Mouse (Mus musculus) liver, postnatal 0 days (tissue): Measurements from ENCODE around the gene Ntm. TPM values are rescaled to one million over a fixed set of nuclear protein-coding genes. Genes with fewer than 3 reads are reported as not detected.

Experiments used
- ATAC-seq: fragments of 200-750 bp; cut with Nextera tagmentation; 2 replicates; pipeline ENCODE4 v1.8.0; 2017; ENCODE audit warnings: mild to moderate bottlenecking, moderate library complexity
- DNase-seq: peaks from one replicate; pipeline ENCODE4 v3.0.0-alpha.2; 2016
- H3K27ac ChIP-seq: fragments of 300-500 bp; sonication (generic); 2 replicates; pipeline ENCODE4 v1.5.1; 2014; ENCODE audit warnings: antibody characterized with exemption, moderate library complexity, mild to moderate bottlenecking, low read depth
- H3K27me3 ChIP-seq: fragments of 300-500 bp; sonication (generic); 2 replicates; pipeline ENCODE4 v1.6.1; 2014; ENCODE audit warnings: low read length, control low read depth, mixed read lengths; ENCODE audit not compliant: insufficient read depth
- H3K36me3 ChIP-seq: fragments of 300-500 bp; sonication (generic); replicated peaks from 2 replicates; pipeline ENCODE4 v1.6.1; 2014; ENCODE audit warnings: mild to moderate bottlenecking, control low read depth, low read length, moderate library complexity, mixed read lengths; ENCODE audit not compliant: insufficient read depth
- H3K4me1 ChIP-seq: fragments of 300-500 bp; sonication (generic); 2 replicates; pipeline ENCODE4 v1.6.1; 2014; ENCODE audit warnings: antibody characterized with exemption, mild to moderate bottlenecking, control low read depth; ENCODE audit not compliant: insufficient read depth
- H3K4me2 ChIP-seq: fragments of 300-500 bp; sonication (generic); 2 replicates; pipeline ENCODE4 v1.6.1; 2014; ENCODE audit warnings: low read depth, mild to moderate bottlenecking, low read length, moderate library complexity, mixed read lengths
- H3K4me3 ChIP-seq: fragments of 300-500 bp; sonication (generic); 2 replicates; pipeline ENCODE4 v1.5.1; 2014; ENCODE audit warnings: low read depth, low read length
- H3K9ac ChIP-seq: fragments of 300-500 bp; sonication (generic); replicated peaks from 2 replicates; pipeline ENCODE4 v1.6.1; 2014; ENCODE audit warnings: mild to moderate bottlenecking, moderate library complexity
- H3K9me3 ChIP-seq: fragments of 300-500 bp; sonication (generic); 2 replicates; pipeline ENCODE4 v1.6.1; 2016; ENCODE audit warnings: mild to moderate bottlenecking, control low read depth, low read length, mixed read lengths
- CTCF ChIP-seq: sonication (generic); IDR thresholded peaks from 2 replicates; pipeline ENCODE4 v1.5.1; 2016; ENCODE audit warnings: antibody characterized with exemption, low read depth
- EP300 ChIP-seq: IDR thresholded peaks from 2 replicates; pipeline ENCODE4 v1.6.1; 2016; ENCODE audit warnings: antibody characterized with exemption, low read depth, mild to moderate bottlenecking
- WGBS: fragments of 180-500 bp; shearing (Covaris S2); extraction: QIAGEN DNeasy Blood & Tissue Kit; methylation state at CpG from one replicate; pipeline ENCODE4 v1.1.7; 2014; ENCODE audit not compliant: insufficient replicate concordance; 5-methylcytosine and 5-hydroxymethylcytosine counted together
- polyA plus RNA-seq: library from polyadenylated mRNA; unstranded; fragments of >200 nt; fragmentation: Nextera tagmentation; extraction: Ambion mirVana; gene quantifications from 2 replicates; pipeline ENCODE4 v1.2.1, GENCODE M21; 2015

The Ntm gene
- polyA plus RNA-seq, 1 experiment from 2014 or later, result 1.00 TPM

DNA sequence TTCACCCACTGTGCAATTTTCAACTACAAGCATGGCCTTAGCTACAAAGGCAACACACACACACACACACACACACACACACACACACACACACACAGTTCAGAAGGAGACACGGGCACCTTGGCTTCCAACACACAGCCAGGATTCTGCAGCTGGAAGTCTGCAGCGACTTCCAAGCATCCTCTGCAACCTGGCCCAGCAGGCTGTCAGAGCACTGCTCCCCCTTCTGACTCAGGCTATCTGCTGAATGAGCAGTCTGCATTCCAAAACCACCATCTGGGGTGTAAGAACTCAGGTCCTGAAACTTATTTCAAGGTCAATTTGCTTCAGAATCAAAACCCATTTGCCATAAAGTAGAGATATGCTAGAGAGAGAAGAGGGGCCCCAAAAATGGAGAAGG lies 246.1 kb downstream of the Ntm start:
- Histone ChIP-seq H3K36me3 (no peaks in the 10 kb centered on the region), H3K4me3 (no peak overlapping the region), H3K4me1 (no peaks in the 10 kb centered on the region), H3K27ac (no peak overlapping the region), H3K27me3 (no peaks in the 10 kb centered on the region), H3K9me3 (no peaks in the 10 kb centered on the region), H3K4me2 (no peak overlapping the region), H3K9ac (no peak overlapping the region)
- 62% methylated on average over 2 of the region's 2 CpGs for WGBS
- TF ChIP-seq CTCF (no peak), EP300 (no peak)
- ATAC-seq (no peak), DNase-seq (no peak)

DNA sequence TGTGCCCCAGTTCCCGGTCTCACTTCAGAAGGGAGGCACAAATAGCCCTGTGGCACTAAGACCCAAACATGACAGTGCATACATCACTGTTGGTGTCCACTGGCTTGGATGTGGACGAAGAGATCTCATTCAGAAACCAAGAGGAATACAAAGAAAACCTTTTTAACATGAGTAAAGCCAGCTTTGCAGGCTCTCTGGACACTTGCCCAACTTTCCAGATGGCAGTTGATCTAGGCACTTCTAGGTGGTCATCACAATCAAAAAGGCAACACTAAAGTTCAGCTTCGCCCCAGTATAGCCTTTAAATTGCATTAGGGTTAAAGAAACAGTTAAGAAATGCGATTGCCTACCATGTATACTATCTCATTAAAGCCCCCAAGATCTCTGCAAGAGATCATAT lies 264.7 kb downstream of the Ntm start:
- H3K4me3 ChIP-seq, result no peak overlapping the region
- no peak for TF ChIP-seq CTCF
- TF ChIP-seq EP300, result no peak
- no peaks in the 10 kb centered on the region for H3K4me1 ChIP-seq
- no peaks in the 10 kb centered on the region for H3K9me3 ChIP-seq
- H3K27me3 ChIP-seq, result no peaks in the 10 kb centered on the region
- 64% methylated on average over 4 of the region's 4 CpGs for WGBS
- no peak overlapping the region for H3K4me2 ChIP-seq
- H3K27ac ChIP-seq, result no peak overlapping the region
- DNase-seq, result no peak
- no peak for ATAC-seq
- no peaks in the 10 kb centered on the region for H3K36me3 ChIP-seq
- no peak overlapping the region for H3K9ac ChIP-seq

DNA sequence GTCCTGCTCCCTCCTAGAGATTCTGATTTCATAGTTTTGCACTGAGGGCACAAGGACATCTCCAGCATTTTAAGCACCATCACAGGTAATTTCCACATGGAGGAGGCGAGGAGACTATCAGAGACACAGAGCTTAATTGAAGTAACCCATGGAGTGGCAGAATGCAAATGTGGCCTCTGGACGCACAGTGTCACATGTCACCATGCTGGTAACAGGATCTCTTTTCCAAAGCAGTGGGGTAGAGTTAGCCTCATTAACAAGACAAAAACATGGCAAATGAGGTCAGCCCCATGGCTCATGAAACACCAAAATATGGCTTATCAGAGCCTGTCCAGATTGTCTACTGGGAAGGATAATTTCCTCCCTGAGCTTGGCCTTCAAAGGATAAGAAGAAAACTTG lies 268.8 kb downstream of the Ntm start:
- ATAC-seq, result no peak
- H3K9ac ChIP-seq, result no peak overlapping the region
- no peak overlapping the region for H3K4me3 ChIP-seq
- no peak for DNase-seq
- H3K4me2 ChIP-seq, result no peak overlapping the region
- no peaks in the 10 kb centered on the region for H3K36me3 ChIP-seq
- 64% methylated on average over 2 of the region's 2 CpGs for WGBS
- H3K4me1 ChIP-seq, result no peaks in the 10 kb centered on the region
- no peak for TF ChIP-seq CTCF
- TF ChIP-seq EP300, result no peak
- no peaks in the 10 kb centered on the region for H3K27me3 ChIP-seq
- no peak overlapping the region for H3K27ac ChIP-seq
- no peaks in the 10 kb centered on the region for H3K9me3 ChIP-seq

DNA sequence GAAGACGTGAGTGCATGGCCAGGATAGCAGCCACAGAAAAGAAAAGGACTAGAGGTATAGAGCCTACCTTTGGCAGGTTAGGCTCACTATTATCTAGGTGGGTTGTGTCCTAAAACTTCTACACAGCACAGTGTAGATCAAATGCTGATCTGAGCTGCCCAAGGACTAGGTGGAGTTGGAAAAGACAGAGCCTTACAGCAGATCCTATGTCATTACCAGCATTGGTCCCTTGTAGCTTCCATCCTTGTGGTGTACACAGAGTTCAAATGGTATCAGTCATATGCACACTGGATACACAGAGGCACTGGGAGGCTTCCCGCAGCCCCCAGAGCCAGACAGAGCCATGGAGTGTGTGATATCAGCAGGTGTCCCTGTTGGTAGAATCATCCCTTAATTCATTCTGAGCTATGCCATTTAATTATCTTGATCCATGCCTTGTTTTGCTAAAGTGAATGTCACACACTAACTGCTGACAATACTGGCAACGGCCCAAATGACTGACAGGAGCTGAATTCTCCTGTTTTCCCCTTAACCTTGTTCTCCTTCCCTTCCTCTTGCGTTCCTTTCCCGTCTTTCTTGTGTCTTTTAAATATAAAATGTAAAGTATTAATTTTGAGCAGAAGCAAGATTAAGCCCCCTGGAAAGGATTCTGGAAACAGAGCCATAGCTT lies 271.6 kb downstream of the Ntm start:
- no peak for DNase-seq

DNA sequence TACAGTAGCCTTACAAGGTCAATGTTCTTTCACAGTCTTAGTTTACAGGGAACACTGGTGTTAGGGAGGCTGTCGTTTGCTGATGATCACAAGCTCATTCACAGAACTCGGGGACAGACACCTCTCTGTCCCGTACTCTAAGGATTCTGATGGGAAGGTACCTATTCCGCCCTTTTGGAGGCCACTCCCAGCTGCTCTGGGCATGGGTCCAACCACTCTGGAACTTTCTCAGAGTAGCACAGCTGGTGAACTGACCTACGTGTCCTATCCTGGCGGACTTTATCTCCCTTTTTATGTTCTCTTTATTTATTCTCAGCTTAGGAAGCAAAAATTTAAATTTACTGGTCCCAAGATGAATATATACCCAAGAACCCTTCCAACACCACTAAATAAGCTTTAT lies 280.7 kb downstream of the Ntm start:
- H3K27ac ChIP-seq, result no peak overlapping the region
- H3K36me3 ChIP-seq, result no peaks in the 10 kb centered on the region
- H3K4me3 ChIP-seq, result no peak overlapping the region
- DNase-seq, result no peak
- no peaks in the 10 kb centered on the region for H3K9me3 ChIP-seq
- no peak overlapping the region for H3K4me2 ChIP-seq
- WGBS, result 73% methylated on average over 6 of the region's 6 CpGs
- no peak for ATAC-seq
- no peaks in the 10 kb centered on the region for H3K27me3 ChIP-seq
- TF ChIP-seq CTCF (no peak), EP300 (no peak)
- no peaks in the 10 kb centered on the region for H3K4me1 ChIP-seq
- no peak overlapping the region for H3K9ac ChIP-seq

More for the DNA sequence above, 271.6 kb downstream of the Ntm start:
- Histone ChIP-seq H3K9ac (no peak overlapping the region), H3K27me3 (no peaks in the 10 kb centered on the region), H3K9me3 (no peaks in the 10 kb centered on the region), H3K27ac (no peak overlapping the region), H3K4me1 (no peaks in the 10 kb centered on the region), H3K4me2 (no peak overlapping the region), H3K4me3 (no peak overlapping the region), H3K36me3 (no peaks in the 10 kb centered on the region)
- WGBS, result 75% methylated on average over 5 of the region's 5 CpGs
- no peak for ATAC-seq
- TF ChIP-seq CTCF (no peak), EP300 (no peak)

DNA sequence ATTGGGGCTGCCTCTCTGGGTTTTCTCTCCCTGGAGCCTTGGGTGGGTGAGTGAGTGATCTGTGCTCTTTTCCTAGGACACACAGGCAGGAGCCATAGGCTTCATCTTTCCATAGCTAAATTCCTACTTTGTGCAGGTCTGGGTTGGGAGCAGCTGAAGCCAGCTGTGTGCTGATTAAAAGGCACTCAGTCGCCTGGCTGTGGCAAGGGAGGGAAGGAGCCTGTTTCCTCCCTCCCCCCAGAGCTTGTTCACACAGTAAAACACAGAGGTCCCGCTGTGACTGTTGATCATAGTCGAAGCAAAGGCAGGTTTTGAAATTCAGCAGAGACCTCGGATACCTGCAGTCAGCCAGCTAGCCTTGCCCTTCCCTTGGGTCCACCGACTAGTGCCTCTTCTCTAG lies 282.3 kb downstream of the Ntm start:
- H3K27me3 ChIP-seq, result no peaks in the 10 kb centered on the region
- DNase-seq (no peak), ATAC-seq (no peak)
- H3K9ac ChIP-seq, result no peak overlapping the region
- H3K27ac ChIP-seq, result no peak overlapping the region
- no peaks in the 10 kb centered on the region for H3K36me3 ChIP-seq
- TF ChIP-seq CTCF (no peak), EP300 (no peak)
- H3K4me2 ChIP-seq, result no peak overlapping the region
- no peaks in the 10 kb centered on the region for H3K9me3 ChIP-seq
- H3K4me1 ChIP-seq, result no peaks in the 10 kb centered on the region
- H3K4me3 ChIP-seq, result no peak overlapping the region
- WGBS, result 9% methylated on average over 5 of the region's 5 CpGs

DNA sequence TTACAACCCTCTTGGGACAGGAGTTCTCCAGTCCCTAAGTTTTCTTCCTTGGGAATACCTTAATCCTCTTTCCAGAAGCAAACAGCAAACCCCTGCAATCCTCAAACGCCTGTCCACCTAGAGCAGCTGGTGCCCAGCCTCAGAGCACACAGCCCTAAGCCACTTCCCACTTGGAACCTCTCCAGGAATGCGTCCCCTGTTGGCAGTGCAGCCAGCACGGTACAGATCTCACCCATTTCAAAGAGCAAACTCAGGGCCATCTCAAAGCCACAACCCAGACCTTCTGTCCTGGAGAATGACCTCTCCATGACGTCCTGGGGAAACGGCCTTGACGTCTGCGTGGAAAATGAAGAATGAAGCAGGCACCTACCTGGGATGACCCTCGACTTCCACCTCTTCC lies 289.0 kb downstream of the Ntm start:
- Histone ChIP-seq H3K9me3 (no peaks in the 10 kb centered on the region), H3K9ac (no peak overlapping the region), H3K4me1 (no peaks in the 10 kb centered on the region), H3K27ac (no peak overlapping the region), H3K27me3 (no peaks in the 10 kb centered on the region), H3K36me3 (no peaks in the 10 kb centered on the region), H3K4me2 (no peak overlapping the region), H3K4me3 (no peak overlapping the region)
- 53% methylated on average over 8 of the region's 8 CpGs for WGBS
- ATAC-seq (no peak), DNase-seq (no peak)
- TF ChIP-seq EP300 (no peak), CTCF (no peak)
